Mouse (Mus musculus): ENCODE data around the gene Etfrf1.

- TF ChIP-seq CTCF (IDR thresholded peaks at IDR 0.05; ENCODE audit: borderline replicate concordance, insufficient read depth, low read length) = no peak
- no peak for TF ChIP-seq POLR2A (IDR thresholded peaks at IDR 0.05; ENCODE audit: low read depth, low read length)
Observed at GRCm38 (mm10) chr6:145224246-145224645, 13.3 kb downstream of the Etfrf1 start.
